Mouse (Mus musculus) ES-Bruce4 (cell line): ENCODE results near the gene Tnip1. TPM values are rescaled to one million over a fixed set of nuclear protein-coding genes. Genes with fewer than 3 reads are reported as not detected.

Experiments used
- H3K27ac ChIP-seq: 2 replicates; pipeline ENCODE4 v1.5.1; 2012; ENCODE audit warnings: low read length, inconsistent platforms; ENCODE audit not compliant: insufficient read depth
- H3K27me3 ChIP-seq: 2 replicates; pipeline ENCODE4 v1.6.1; 2012; ENCODE audit warnings: mild to moderate bottlenecking, low read length, inconsistent platforms; ENCODE audit not compliant: control insufficient read depth, poor library complexity, insufficient read depth, severe bottlenecking
- H3K36me3 ChIP-seq: 2 replicates; pipeline ENCODE4 v1.6.1; 2012; ENCODE audit warnings: inconsistent platforms, mild to moderate bottlenecking, low read length, moderate library complexity; ENCODE audit not compliant: control insufficient read depth, poor library complexity, insufficient read depth, severe bottlenecking
- H3K4me1 ChIP-seq: one replicate; pipeline ENCODE4 v1.8.1; 2011; ENCODE audit warnings: low read length; ENCODE audit not compliant: control insufficient read depth, insufficient read depth
- H3K4me3 ChIP-seq: 2 replicates; pipeline ENCODE4 v1.5.1; 2011; ENCODE audit warnings: low read depth, mild to moderate bottlenecking, low read length
- H3K9ac ChIP-seq: 2 replicates; pipeline ENCODE4 v1.6.1; 2012; ENCODE audit warnings: low read depth, mild to moderate bottlenecking, inconsistent platforms; ENCODE audit not compliant: poor library complexity, severe bottlenecking
- H3K9me3 ChIP-seq: replicated peaks from 2 replicates; pipeline ENCODE4 v1.6.1; 2012; ENCODE audit warnings: mild to moderate bottlenecking, low read length, inconsistent platforms; ENCODE audit not compliant: control insufficient read depth, poor library complexity, insufficient read depth, severe bottlenecking
- CTCF ChIP-seq: IDR thresholded peaks from one replicate; pipeline ENCODE4 v1.8.1; 2011; ENCODE audit warnings: low read depth, low read length
- EP300 ChIP-seq: IDR thresholded peaks from 2 replicates; pipeline ENCODE4 v1.6.1; 2011; ENCODE audit warnings: low read depth, low read length; ENCODE audit not compliant: insufficient read depth
- POLR2A ChIP-seq: IDR thresholded peaks from one replicate; pipeline ENCODE4 v1.8.1; 2011; ENCODE audit warnings: low read length; ENCODE audit not compliant: insufficient read depth
- polyA plus RNA-seq: library from polyadenylated mRNA; stranded (reverse); fragments of >200 nt; gene quantifications from 2 replicates; pipeline ENCODE4 v1.2.4, GENCODE M21; 2011; ENCODE audit warnings: low read depth; ENCODE audit not compliant: missing spikeins, insufficient read depth, insufficient read length

Tnip1 gene
- polyA plus RNA-seq, 1 experiment = 33.2 TPM

DNA sequence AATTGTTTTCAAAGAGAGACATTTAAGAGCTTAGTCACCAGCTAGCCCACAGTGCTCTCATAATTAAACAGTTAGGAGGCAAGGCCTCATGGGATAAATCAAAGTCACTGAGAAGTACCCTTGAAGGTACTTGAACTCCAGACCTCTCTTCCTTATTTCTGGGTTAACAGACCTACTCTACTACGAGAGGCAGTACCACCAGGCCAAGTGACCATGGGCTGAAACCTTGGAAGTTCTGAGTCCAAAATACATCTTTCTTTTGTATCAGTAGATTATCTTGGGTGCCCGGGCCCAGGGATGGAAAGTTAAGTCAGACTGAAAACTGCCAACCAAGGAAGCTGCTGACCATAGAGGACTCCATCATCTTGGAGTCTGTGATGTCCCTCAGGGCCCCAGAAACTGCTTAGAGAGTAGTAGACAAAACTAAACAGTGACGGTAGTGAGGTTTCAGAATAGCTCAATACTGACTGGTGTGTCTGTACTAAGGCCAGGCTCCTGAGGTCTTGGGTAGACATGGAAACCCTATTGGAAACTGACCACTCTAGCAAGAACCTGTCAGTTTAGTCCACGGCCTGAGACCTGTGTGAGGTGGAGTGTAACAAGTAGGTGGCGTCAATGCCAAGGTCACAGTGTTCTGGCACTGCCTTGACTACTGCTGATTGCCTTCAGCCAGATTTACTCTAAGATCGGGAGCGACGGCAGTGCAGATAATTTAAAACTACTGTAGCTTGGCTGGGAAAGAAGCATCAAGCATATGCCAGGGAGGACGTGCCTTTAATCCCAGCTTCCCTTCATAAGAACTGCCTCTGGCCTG lies 50.0 kb downstream of the Tnip1 start:
- no peaks in the 10 kb centered on the region for H3K9me3 ChIP-seq
- H3K4me1 ChIP-seq = no peaks in the 10 kb centered on the region
- no peak overlapping the region for H3K27ac ChIP-seq
- no peak overlapping the region for H3K4me3 ChIP-seq
- peaks cover 55% of the 10 kb centered on the region for H3K36me3 ChIP-seq
- no peak for TF ChIP-seq CTCF
- TF ChIP-seq EP300 = no peak
- TF ChIP-seq POLR2A = no peak
- no peaks in the 10 kb centered on the region for H3K27me3 ChIP-seq
- H3K9ac ChIP-seq = no peak overlapping the region

DNA sequence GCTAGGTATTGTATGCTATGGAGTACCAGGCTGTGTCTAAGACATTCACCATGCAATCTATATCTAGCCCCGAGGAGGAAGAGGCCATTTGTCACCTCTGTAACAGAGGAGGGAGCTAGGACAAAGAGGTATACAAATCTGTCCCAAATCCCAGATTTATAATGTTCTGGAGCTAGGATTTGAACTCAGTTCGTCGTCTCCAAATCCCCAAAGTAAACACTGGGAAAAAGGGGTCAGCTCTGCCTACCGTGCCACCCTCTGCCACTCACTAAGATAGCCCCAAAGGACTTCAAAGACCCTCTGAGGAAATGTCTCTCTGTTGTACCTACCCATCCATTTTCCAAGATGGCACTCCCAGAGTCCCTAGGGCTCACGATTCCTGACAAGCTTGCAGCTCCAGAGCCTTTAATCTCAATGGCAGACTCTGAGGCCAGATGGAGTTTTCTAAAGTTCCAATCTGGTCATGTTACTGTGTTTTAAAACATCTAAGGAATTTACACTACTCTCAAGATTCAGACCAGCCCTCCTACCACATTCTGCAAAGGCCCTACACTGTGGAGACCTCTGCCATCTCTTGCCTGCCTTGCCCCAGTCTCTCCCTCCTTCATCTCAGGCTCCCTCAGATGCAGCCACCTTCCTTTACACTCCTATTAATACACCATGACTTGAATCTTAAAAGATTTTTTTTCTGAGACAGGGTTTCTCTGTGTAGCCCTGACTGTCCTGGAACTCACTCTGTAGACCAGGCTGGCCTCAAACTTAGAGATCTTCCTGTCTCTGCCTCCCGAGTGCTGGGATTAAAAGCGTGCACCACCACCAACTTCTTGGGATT lies 50.8 kb downstream of the Tnip1 start:
- Histone ChIP-seq H3K4me3 (no peak overlapping the region), H3K4me1 (no peaks in the 10 kb centered on the region), H3K27me3 (no peaks in the 10 kb centered on the region), H3K9ac (no peak overlapping the region), H3K27ac (no peak overlapping the region), H3K36me3 (peaks cover 46% of the 10 kb centered on the region), H3K9me3 (no peaks in the 10 kb centered on the region)
- TF ChIP-seq CTCF (no peak), POLR2A (no peak), EP300 (no peak)

DNA sequence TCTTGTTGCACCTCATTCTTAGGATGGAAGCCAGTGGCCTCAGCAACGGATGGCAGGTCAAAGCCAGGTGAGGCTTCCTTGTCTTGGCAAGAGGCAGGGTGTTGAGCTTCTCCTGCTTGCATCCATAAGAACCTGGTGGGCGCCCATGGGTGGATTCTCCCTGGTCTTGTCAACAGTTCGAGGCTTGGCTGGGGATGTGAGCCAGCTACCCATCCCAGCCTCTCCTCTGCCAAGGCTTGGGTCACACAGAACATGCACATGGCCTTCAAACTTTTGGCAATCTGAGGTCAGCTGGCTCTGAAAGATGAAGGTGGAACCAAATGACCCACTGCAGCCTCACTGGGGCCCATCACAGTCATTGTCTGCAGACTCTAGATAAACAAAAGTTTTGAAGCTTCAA lies 51.5 kb downstream of the Tnip1 start:
- Histone ChIP-seq H3K27ac (no peak overlapping the region), H3K27me3 (no peaks in the 10 kb centered on the region), H3K36me3 (peaks cover 40% of the 10 kb centered on the region), H3K4me3 (no peak overlapping the region), H3K4me1 (no peaks in the 10 kb centered on the region), H3K9ac (no peak overlapping the region), H3K9me3 (no peaks in the 10 kb centered on the region)
- TF ChIP-seq CTCF (no peak), POLR2A (no peak), EP300 (no peak)

DNA sequence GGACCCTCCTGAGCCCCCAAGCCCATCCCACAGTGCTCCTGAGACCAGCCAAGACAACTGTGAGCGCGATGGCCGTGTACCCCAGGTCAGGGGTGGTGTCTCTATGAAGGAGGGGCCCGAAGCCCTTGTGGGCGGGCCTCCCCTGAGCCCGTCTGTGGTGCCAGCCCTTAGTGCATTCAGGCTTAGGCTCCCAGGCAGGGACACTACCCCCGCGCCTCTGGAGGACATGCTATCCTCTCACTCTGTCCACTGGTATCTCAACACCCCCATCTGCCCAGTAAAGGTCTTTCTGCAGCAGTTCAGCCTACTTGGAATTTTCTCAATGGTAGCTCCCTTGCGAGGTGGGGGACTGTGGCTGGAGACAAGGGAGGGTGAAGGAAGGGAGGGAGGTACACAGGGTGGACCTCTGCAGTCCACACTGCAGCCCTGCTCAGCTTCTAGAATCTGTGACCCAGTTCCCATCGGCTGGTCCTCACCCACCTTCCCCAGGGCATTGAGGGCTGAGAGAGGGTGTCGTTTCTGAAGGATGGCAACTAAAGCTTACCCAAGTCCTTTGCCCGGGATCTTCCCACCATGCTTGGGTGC lies 52.5 kb downstream of the Tnip1 start:
- peaks cover 32% of the 10 kb centered on the region for H3K36me3 ChIP-seq
- H3K4me1 ChIP-seq = no peaks in the 10 kb centered on the region
- TF ChIP-seq CTCF (no peak), EP300 (no peak), POLR2A (no peak)
- no peaks in the 10 kb centered on the region for H3K27me3 ChIP-seq
- no peak overlapping the region for H3K9ac ChIP-seq
- H3K27ac ChIP-seq = no peak overlapping the region
- no peaks in the 10 kb centered on the region for H3K9me3 ChIP-seq
- H3K4me3 ChIP-seq = no peak overlapping the region

DNA sequence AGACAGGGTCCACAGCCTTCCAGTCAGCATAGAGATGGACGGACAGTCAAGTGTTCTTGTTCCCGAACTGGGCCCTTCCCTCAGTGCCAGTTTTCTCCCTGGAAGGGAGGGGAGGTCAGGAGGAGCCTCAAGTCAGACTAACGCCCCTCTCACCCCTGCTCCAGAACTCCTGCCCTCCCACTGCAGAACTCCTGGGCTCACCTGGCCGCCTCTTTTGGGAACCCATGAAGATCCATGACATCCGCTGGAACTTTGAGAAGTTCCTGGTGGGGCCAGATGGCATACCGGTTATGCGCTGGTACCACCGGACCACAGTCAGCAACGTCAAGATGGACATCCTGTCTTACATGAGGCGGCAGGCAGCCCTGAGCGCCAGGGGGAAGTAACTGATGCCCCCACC lies 53.4 kb downstream of the Tnip1 start:
- H3K9ac ChIP-seq = no peak overlapping the region
- H3K27me3 ChIP-seq = no peaks in the 10 kb centered on the region
- no peak for TF ChIP-seq EP300
- TF ChIP-seq CTCF = no peak
- no peak for TF ChIP-seq POLR2A
- no peak overlapping the region for H3K27ac ChIP-seq
- H3K4me3 ChIP-seq = no peak overlapping the region
- no peaks in the 10 kb centered on the region for H3K9me3 ChIP-seq
- H3K36me3 ChIP-seq = peaks cover 23% of the 10 kb centered on the region
- H3K4me1 ChIP-seq = no peaks in the 10 kb centered on the region
